Mouse (Mus musculus) cerebellum, adult 2 months (tissue): ENCODE measurements around the gene Sdhb. TPM values are rescaled to one million over a fixed set of nuclear protein-coding genes. Genes with fewer than 3 reads are reported as not detected.

Source experiments
- DNase-seq, 2 experiments: peaks; one replicate each; pipeline ENCODE4 v3.0.0; 2021
- H3K27ac ChIP-seq: fragments of 200-500 bp; 2 replicates; pipeline ENCODE4 v1.5.1; 2012; ENCODE audit warnings: low read length, control low read depth, inconsistent platforms; ENCODE audit not compliant: insufficient read depth
- H3K27me3 ChIP-seq: fragments of 200-500 bp; 2 replicates; pipeline ENCODE4 v1.6.1; 2012; ENCODE audit warnings: inconsistent platforms, mild to moderate bottlenecking, low read length, moderate library complexity; ENCODE audit not compliant: control insufficient read depth, insufficient read depth
- H3K4me1 ChIP-seq: fragments of 200-500 bp; 2 replicates; pipeline ENCODE4 v1.6.1; 2011; ENCODE audit warnings: low read length; ENCODE audit not compliant: control insufficient read depth, insufficient read depth
- H3K4me3 ChIP-seq: fragments of 200-500 bp; replicated peaks from 2 replicates; pipeline ENCODE3; 2011; ENCODE audit warnings: mild to moderate bottlenecking, low read depth, low read length, control low read depth; ENCODE audit not compliant: insufficient read depth
- CTCF ChIP-seq: fragments of 200-500 bp; IDR thresholded peaks from 2 replicates; pipeline ENCODE4 v1.5.1; 2011; ENCODE audit warnings: low read depth, mild to moderate bottlenecking, control low read depth, low read length, moderate library complexity, borderline replicate concordance; ENCODE audit not compliant: insufficient read depth
- POLR2A ChIP-seq: fragments of 200-500 bp; IDR thresholded peaks from 2 replicates; pipeline ENCODE4 v1.6.1; 2011; ENCODE audit warnings: low read length, control low read depth, borderline replicate concordance; ENCODE audit not compliant: insufficient read depth
- WGBS: fragments of 180-500 bp; shearing (Covaris S2); methylation state at CpG from one replicate; pipeline ENCODE4 v1.1.7; 2018; 5-methylcytosine and 5-hydroxymethylcytosine counted together
- polyA plus RNA-seq: library from polyadenylated mRNA; depleted of rRNA; stranded (reverse); fragments of >200 nt; gene quantifications from 2 replicates; pipeline ENCODE4 v1.2.3, GENCODE M21; 2012

Gene Sdhb
- polyA plus RNA-seq, 1 experiment, result 320 TPM

DNA sequence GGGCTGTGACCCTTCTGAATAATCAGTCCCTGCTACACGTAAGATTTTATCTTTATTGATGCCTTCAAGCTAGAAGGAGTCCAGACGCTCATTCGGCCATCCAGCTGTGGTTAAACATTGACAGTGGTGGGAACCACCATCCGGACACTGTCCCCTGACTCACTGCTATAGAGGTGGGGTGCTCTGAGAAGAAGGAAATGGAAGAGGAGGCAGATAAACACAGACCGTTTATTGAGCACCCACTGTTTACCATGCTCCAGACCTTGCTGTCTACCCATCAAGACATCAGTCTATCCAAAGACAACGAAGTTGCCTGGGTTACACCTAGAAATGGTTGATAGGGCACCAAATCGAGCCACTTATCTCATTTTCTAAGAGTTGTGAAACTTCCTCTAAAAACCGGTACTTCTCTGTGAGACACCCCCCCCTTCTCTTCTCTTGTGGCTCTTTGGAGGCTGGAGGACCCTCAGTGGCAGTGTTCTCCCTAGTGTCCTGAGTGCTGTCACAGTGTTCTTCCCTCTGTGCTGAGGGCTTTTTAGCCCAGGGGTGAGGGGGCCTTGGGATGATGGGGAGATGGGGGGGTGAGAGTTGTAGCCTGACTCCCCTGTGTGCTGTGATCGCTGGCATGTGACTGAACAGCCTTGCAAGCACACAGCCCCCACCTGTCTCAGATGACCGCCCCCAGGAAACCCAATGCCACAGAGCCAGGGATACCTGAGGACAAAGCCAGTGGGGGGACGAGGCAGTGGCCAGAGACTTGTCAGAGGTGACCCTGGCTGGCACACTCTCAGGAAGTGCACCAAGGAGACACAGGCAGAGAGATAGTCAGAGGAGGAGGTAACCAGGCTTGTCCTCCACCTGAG lies 40.8 kb upstream of the Sdhb start:
- no peak overlapping the region for H3K4me3 ChIP-seq
- 74% methylated on average over 11 of the region's 11 CpGs for WGBS
- H3K27ac ChIP-seq, result no peak overlapping the region
- TF ChIP-seq POLR2A, result no peak
- no peak for TF ChIP-seq CTCF
- no peaks in the 10 kb centered on the region for H3K27me3 ChIP-seq
- no peaks in the 10 kb centered on the region for H3K4me1 ChIP-seq
- no peak for DNase-seq

DNA sequence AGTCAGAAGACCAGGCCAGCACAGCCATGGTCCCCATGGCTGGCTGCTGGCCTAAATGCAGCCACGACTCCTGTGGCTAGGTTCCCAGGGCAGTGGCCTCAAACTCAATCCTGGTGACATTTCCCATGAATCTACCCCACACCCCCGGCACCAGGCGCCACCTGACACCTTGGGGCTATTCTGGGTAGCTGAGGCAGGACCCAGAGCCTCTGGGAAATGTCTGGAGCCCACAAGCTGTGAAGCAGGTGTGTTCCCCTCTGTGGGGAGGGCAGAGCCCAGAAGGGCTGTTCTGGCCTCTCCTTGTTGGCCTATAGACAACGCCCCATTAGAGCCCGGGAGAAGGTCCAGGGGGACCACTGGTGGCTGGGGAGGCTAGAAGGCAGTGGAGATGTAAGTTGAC lies 38.5 kb upstream of the Sdhb start:
- Histone ChIP-seq H3K4me1 (no peaks in the 10 kb centered on the region), H3K4me3 (no peak overlapping the region), H3K27ac (no peak overlapping the region), H3K27me3 (no peaks in the 10 kb centered on the region)
- 72% methylated on average over 5 of the region's 5 CpGs for WGBS
- DNase-seq, result no peak
- TF ChIP-seq POLR2A (no peak), CTCF (no peak)

DNA sequence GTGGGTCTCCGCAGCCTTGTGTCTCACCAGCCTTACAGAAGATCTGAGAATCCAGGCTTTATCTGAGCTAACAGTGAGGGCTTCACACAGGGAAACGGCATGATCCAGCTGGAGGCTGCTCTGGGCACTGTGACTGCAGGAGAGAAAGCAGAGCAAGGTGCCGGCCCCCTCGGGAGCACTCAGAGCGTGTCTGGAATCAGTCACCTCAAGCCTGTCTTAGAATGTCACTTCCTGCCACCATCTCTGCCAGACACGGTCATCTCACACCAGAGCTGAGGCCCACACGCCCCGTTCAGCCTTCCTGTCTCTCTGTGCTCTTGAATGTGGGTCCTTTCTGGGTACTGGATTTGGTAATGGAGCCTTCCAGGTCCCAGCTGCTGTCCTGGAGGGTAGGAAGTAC lies 35.4 kb upstream of the Sdhb start:
- DNase-seq, result no peak
- H3K4me3 ChIP-seq, result no peak overlapping the region
- H3K27me3 ChIP-seq, result no peaks in the 10 kb centered on the region
- TF ChIP-seq CTCF (no peak), POLR2A (no peak)
- WGBS, result 79% methylated on average over 8 of the region's 8 CpGs
- no peaks in the 10 kb centered on the region for H3K4me1 ChIP-seq
- H3K27ac ChIP-seq, result no peak overlapping the region

DNA sequence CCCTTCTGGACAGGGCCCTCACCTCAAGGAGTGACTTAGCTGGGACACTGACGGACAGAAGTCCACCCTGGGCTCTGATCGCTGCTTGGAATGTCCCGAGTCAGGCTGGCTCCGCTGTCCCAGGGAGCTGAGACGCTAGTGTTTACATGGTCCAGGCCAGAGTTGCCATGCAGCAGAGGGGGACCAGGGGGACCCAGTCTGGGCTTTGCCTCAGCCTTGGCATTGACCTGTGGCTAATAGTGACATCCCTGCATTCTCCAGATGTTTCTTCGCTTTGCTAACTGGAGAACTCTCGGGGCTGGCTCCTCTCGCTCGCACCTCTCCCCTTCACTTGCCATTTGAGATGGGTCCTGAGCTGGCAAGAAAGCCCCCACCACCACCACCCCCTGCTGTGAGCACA lies 32.7 kb upstream of the Sdhb start:
- no peak for TF ChIP-seq CTCF
- TF ChIP-seq POLR2A, result no peak
- H3K4me3 ChIP-seq, result no peak overlapping the region
- DNase-seq, result no peak
- no peaks in the 10 kb centered on the region for H3K27me3 ChIP-seq
- WGBS, result 82% methylated on average over 9 of the region's 9 CpGs
- H3K27ac ChIP-seq, result no peak overlapping the region
- H3K4me1 ChIP-seq, result no peaks in the 10 kb centered on the region

DNA sequence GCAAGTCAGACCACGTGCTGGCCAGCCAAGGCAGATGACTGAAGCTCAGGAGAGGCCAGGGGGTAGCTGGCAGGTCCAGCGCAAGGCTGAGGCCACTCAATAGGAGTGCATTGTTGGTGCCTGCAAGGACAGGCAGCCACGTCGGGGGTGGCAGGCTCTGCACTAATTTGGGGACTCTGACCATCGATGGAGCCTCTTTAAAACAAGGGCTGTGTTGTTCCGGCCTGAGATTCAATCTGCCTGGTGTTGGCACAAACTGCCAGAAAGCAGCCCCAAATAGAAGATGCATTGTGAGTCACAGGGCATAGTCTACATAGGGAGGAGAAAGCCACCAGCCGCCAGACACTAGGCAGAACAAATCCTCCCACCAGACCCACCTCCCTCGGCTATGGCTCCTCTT lies 31.3 kb upstream of the Sdhb start:
- 52% methylated on average over 8 of the region's 8 CpGs for WGBS
- Histone ChIP-seq H3K27ac (peak overlapping the region; percentile 32; the same call in 1 of the 2 replicates), H3K27me3 (no peaks in the 10 kb centered on the region), H3K4me1 (no peaks in the 10 kb centered on the region), H3K4me3 (no peak overlapping the region)
- peak in 1 of 2 experiments; percentile 55 for DNase-seq
- no peak for TF ChIP-seq CTCF
- no peak for TF ChIP-seq POLR2A

DNA sequence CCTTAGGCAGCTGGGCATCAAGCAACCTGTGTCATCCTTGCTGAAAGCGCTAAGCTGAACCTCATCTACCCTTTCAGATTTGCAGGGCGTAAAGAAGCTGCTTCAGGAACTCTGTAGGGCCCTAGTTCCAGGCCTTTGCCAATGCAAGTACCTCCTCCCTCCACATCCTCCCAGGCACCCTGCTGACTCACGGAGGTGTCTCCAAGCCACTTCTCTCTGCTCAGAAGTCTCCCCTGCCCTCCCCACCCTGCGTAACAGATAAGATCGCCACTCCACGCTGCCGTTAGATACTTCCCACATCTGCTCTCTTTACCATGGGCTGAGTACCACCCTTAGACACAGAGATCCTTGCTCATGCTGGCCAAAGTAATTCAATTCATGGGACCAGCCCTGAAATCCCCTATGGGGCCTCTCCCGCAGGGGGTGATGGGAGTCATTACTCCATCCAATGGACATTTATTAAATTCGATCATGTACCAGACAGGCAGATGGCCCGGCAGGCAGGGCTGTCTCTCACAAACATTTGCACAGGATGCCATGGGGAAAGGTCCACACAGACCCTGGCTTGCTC lies 30.0 kb upstream of the Sdhb start:
- WGBS, result 68% methylated on average over 10 of the region's 10 CpGs
- Histone ChIP-seq H3K4me3 (no peak overlapping the region), H3K27ac (no peak overlapping the region), H3K4me1 (no peaks in the 10 kb centered on the region), H3K27me3 (no peaks in the 10 kb centered on the region)
- no peak for DNase-seq
- no peak for TF ChIP-seq POLR2A
- no peak for TF ChIP-seq CTCF

DNA sequence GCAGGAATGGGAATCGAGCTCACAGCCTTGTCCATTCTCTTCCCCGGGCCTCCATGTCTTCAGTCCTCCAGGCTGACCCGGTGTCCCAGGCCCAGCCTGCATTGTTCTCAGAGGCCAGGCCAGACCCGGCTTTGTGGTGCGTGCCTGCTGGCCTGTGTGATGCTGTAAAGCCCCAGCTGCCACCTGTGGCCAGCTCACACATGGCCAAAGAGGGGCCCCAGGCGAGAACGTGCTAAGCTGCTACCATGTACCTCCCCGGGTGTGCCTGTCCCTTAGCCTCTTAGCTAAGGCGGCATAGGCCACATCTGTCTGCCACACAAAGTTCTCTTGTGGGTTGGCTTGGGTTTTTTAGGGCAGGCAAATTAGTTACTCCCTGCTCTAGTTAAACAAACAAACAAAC lies 25.4 kb upstream of the Sdhb start:
- Histone ChIP-seq H3K4me3 (no peak overlapping the region), H3K4me1 (no peaks in the 10 kb centered on the region), H3K27me3 (no peaks in the 10 kb centered on the region), H3K27ac (no peak overlapping the region)
- TF ChIP-seq CTCF (no peak), POLR2A (no peak)
- 56% methylated on average over 9 of the region's 9 CpGs for WGBS
- DNase-seq, result no peak

DNA sequence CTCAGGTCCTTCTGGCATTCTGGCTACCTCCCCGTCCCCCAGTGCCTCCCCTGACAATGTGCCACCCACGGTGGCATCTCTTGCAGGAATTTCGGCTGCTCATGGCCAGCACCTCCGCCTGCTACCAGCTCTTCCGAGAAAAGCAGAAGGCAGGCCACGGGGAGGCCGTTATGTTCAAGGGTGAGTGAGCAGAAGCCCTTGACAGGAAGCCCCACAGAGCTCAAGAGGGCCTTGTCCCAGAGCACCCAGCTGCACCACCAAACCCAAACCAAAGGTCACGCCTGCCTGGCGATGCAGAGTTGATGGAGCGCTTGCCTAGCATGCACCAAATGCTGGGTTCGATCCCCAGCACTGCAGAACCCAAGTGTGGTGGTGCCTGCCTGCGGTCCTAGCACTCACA lies 16.6 kb upstream of the Sdhb start:
- no peaks in the 10 kb centered on the region for H3K27me3 ChIP-seq
- H3K27ac ChIP-seq, result no peak overlapping the region
- 38% methylated on average over 12 of the region's 12 CpGs for WGBS
- no peak overlapping the region for H3K4me3 ChIP-seq
- TF ChIP-seq POLR2A, result no peak
- TF ChIP-seq CTCF, result no peak
- DNase-seq, result no peak
- peaks cover 9% of the 10 kb centered on the region for H3K4me1 ChIP-seq
